Mouse (Mus musculus) CD4-positive, CD25-positive, alpha-beta regulatory T cell, adult 2 months (primary cell): ENCODE results near the gene P2ry12.

Source experiments
- DNase-seq: peaks from one replicate; pipeline ENCODE4 v3.0.0-alpha.2; 2012; ENCODE audit warnings: low read depth, low spot score

The P2ry12 gene

GRCm38 (mm10) chr3:59262704-59263103 lies at the start of gene P2ry12:
Gene P2ry12 (minus strand): TSS chr3:59262871.
- DNase-seq = peak; percentile 15

GRCm38 (mm10) chr3:59305518-59305917 lies 42.8 kb upstream of the P2ry12 start:
- no peak for DNase-seq

GRCm38 (mm10) chr3:59304944-59305343 lies 42.3 kb upstream of the P2ry12 start:
- DNase-seq = no peak

- DNase-seq = no peak
Measured at GRCm38 (mm10) chr3:59297653-59298052, 35.0 kb upstream of the P2ry12 start.

GRCm38 (mm10) chr3:59296563-59297130 lies 34.0 kb upstream of the P2ry12 start:
- peak; percentile 16 for DNase-seq

GRCm38 (mm10) chr3:59295699-59296562 lies 33.3 kb upstream of the P2ry12 start:
- DNase-seq = peak; percentile 3

GRCm38 (mm10) chr3:59293437-59294199 lies 30.9 kb upstream of the P2ry12 start:
- no peak for DNase-seq

- DNase-seq = no peak
Measured at GRCm38 (mm10) chr3:59290551-59290950, 27.9 kb upstream of the P2ry12 start.

GRCm38 (mm10) chr3:59278620-59279019 lies 15.9 kb upstream of the P2ry12 start:
- DNase-seq = no peak

- DNase-seq = no peak
Measured at GRCm38 (mm10) chr3:59278254-59278533, 15.5 kb upstream of the P2ry12 start.

- DNase-seq = peak; percentile 61
Measured at GRCm38 (mm10) chr3:59277502-59278253, 15.0 kb upstream of the P2ry12 start.

GRCm38 (mm10) chr3:59270811-59271210 lies 8.1 kb upstream of the P2ry12 start:
- DNase-seq = no peak

- peak; percentile 29 for DNase-seq
Measured at GRCm38 (mm10) chr3:59263988-59264387, 1.3 kb upstream of the P2ry12 start.

- no peak for DNase-seq
Measured at GRCm38 (mm10) chr3:59263417-59263816, 746 bp upstream of the P2ry12 start.

- DNase-seq = peak; percentile 57
Measured at GRCm38 (mm10) chr3:59261709-59262472, 780 bp downstream of the P2ry12 start.

- DNase-seq = peak; percentile 66
Measured at GRCm38 (mm10) chr3:59260745-59261144, 1.9 kb downstream of the P2ry12 start.

- DNase-seq = peak; percentile 49
Measured at GRCm38 (mm10) chr3:59257740-59258664, 4.7 kb downstream of the P2ry12 start.

GRCm38 (mm10) chr3:59250454-59250853 lies 12.2 kb downstream of the P2ry12 start:
- no peak for DNase-seq

GRCm38 (mm10) chr3:59248031-59248430 lies 14.6 kb downstream of the P2ry12 start:
- no peak for DNase-seq

GRCm38 (mm10) chr3:59243384-59243783 lies 19.3 kb downstream of the P2ry12 start:
- no peak for DNase-seq
